ENCODE assay signal across 8 mouse cellular contexts in the genomic region with DNA sequence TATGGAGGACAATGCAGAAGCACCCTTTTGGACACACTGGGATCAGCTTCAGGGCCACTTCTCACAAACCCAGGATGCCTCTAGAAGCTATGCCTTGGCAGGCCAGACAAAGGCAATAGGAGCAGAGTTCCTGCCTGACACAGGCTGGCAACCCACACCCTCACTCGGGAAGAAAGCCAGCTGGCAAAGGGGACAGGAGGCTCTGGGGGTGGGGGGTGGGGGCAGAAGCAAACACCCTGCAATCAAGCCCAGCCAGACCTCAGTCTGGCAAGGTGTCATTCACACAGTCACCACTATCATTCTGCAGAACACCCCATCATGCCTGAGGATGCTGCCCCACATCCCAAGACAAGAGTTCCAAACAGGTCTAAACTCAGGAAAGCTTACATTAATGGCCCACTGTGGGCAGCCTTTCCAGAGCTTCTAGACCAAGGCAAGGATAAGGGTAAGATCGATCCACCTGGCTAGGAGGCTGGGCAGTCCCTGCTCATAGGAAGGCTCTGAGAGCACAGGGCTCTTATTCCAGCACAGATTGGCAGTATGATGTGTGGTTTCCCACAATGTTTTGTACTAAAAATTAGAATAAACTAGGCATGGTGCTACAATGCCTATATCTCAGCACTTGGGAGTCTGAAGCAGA.
A peak's percentile ranks its signal among the peaks of the same experiment; 100 is the strongest.
DNase-seq lines count a peak whose midpoint lies in the region; ATAC-seq lines count a peak whose summit lies in the region.

No protein-coding gene starts in this region.

- H3K9ac ChIP-seq in heart, embryonic 12.5 days = no peak overlapping the region
- no peak overlapping the region for H3K9ac ChIP-seq in lung, embryonic 16.5 days (ENCODE audit: low read length)

- H3K4me1 ChIP-seq in heart, embryonic 12.5 days (replicated peaks) = peaks cover 98% of the 10 kb centered on the region
- H3K4me1 ChIP-seq in lung, embryonic 16.5 days (replicated peaks; ENCODE audit: control insufficient read depth, insufficient read depth, low read length) = peaks cover 79% of the 10 kb centered on the region

- ATAC-seq in heart, embryonic 12.5 days (ENCODE audit: insufficient number of reproducible peaks, low FRiP score) = no peak
- ATAC-seq in lung, embryonic 16.5 days (ENCODE audit: low read depth) = no peak

- no peaks in the 10 kb centered on the region for H3K9me3 ChIP-seq in heart, embryonic 12.5 days (replicated peaks)
- H3K9me3 ChIP-seq in lung, embryonic 16.5 days (ENCODE audit: control insufficient read depth, low read length) = no peaks in the 10 kb centered on the region

- peak overlapping the region; percentile 92 for H3K27ac ChIP-seq in heart, embryonic 12.5 days (ENCODE audit: poor library complexity, severe bottlenecking)
- H3K27ac ChIP-seq in lung, embryonic 16.5 days (ENCODE audit: low read length) = peak overlapping the region; percentile 84

- WGBS in heart, embryonic 12.5 days = 57% methylated on average over 2 of the region's 2 CpGs
- WGBS in lung, embryonic 16.5 days = 57% methylated on average over 2 of the region's 2 CpGs

- intact Hi-C loops in gastrocnemius, postnatal 14 days (cut with DNase I; ENCODE audit: low total_unique reads) = no loop called here

- no peak overlapping the region for H3K4me2 ChIP-seq in heart, embryonic 12.5 days
- no peak overlapping the region for H3K4me2 ChIP-seq in lung, embryonic 16.5 days (ENCODE audit: low read depth, low read length)

- H3K27me3 ChIP-seq in heart, embryonic 12.5 days (replicated peaks) = no peaks in the 10 kb centered on the region
- H3K27me3 ChIP-seq in lung, embryonic 16.5 days (ENCODE audit: control insufficient read depth, insufficient read depth, low read depth, low read length) = no peaks in the 10 kb centered on the region

- DNase-seq in gastrocnemius, postnatal 14 days = peak; percentile 48
- DNase-seq in gastrocnemius, adult 8-10 months (ENCODE audit: low spot score in 2 of 2) = no peak
- DNase-seq in spleen, postnatal 10 days (ENCODE audit: low spot score in 2 of 2) = peak; percentile 40 to 78
- DNase-seq in spleen, adult 18-20 months = no peak
- no peak for DNase-seq in embryo, embryonic 10.5 days (ENCODE audit: low spot score)
- DNase-seq in ovary, adult 18-20 months (ENCODE audit: low spot score) = no peak

- no peaks in the 10 kb centered on the region for H3K36me3 ChIP-seq in heart, embryonic 12.5 days
- H3K36me3 ChIP-seq in lung, embryonic 16.5 days (ENCODE audit: control insufficient read depth, insufficient read depth, low read length) = no peaks in the 10 kb centered on the region

- H3K4me3 ChIP-seq in heart, embryonic 12.5 days = no peak overlapping the region
- H3K4me3 ChIP-seq in lung, embryonic 16.5 days (ENCODE audit: low read length) = no peak overlapping the region

Comparison
In these comparisons a context has a peak if more than half of its experiments do, and no peak if none do; other contexts are left out.
1. DNase-seq: peak in gastrocnemius, postnatal 14 days (single experiment) and spleen, postnatal 10 days (2 of 2); none in gastrocnemius, adult 8-10 months (0 of 2), spleen, adult 18-20 months (0 of 2), embryo, embryonic 10.5 days (single experiment) and ovary, adult 18-20 months (single experiment).